Mouse (Mus musculus) ES-Bruce4 (cell line): ENCODE measurements at regions not wholly inside any gene's neighbourhood (a gene's known extent, or its start where the extent isn't known, plus 50 kb on each side); places are given as distances from the start of the nearest gene placed in this dataset.

ENCODE experiments used
- H3K27ac ChIP-seq: 2 replicates; pipeline ENCODE4 v1.5.1; 2012; ENCODE audit warnings: low read length, inconsistent platforms; ENCODE audit not compliant: insufficient read depth
- H3K27me3 ChIP-seq: 2 replicates; pipeline ENCODE4 v1.6.1; 2012; ENCODE audit warnings: mild to moderate bottlenecking, low read length, inconsistent platforms; ENCODE audit not compliant: control insufficient read depth, poor library complexity, insufficient read depth, severe bottlenecking
- H3K36me3 ChIP-seq: 2 replicates; pipeline ENCODE4 v1.6.1; 2012; ENCODE audit warnings: inconsistent platforms, mild to moderate bottlenecking, low read length, moderate library complexity; ENCODE audit not compliant: control insufficient read depth, poor library complexity, insufficient read depth, severe bottlenecking
- H3K4me1 ChIP-seq: one replicate; pipeline ENCODE4 v1.8.1; 2011; ENCODE audit warnings: low read length; ENCODE audit not compliant: control insufficient read depth, insufficient read depth
- H3K4me3 ChIP-seq: 2 replicates; pipeline ENCODE4 v1.5.1; 2011; ENCODE audit warnings: low read depth, mild to moderate bottlenecking, low read length
- H3K9ac ChIP-seq: 2 replicates; pipeline ENCODE4 v1.6.1; 2012; ENCODE audit warnings: low read depth, mild to moderate bottlenecking, inconsistent platforms; ENCODE audit not compliant: poor library complexity, severe bottlenecking
- H3K9me3 ChIP-seq: replicated peaks from 2 replicates; pipeline ENCODE4 v1.6.1; 2012; ENCODE audit warnings: mild to moderate bottlenecking, low read length, inconsistent platforms; ENCODE audit not compliant: control insufficient read depth, poor library complexity, insufficient read depth, severe bottlenecking
- CTCF ChIP-seq: IDR thresholded peaks from one replicate; pipeline ENCODE4 v1.8.1; 2011; ENCODE audit warnings: low read depth, low read length
- EP300 ChIP-seq: IDR thresholded peaks from 2 replicates; pipeline ENCODE4 v1.6.1; 2011; ENCODE audit warnings: low read depth, low read length; ENCODE audit not compliant: insufficient read depth
- POLR2A ChIP-seq: IDR thresholded peaks from one replicate; pipeline ENCODE4 v1.8.1; 2011; ENCODE audit warnings: low read length; ENCODE audit not compliant: insufficient read depth

- no peak overlapping the region for H3K9ac ChIP-seq
- no peak for TF ChIP-seq CTCF
- no peak for TF ChIP-seq POLR2A
- no peak for TF ChIP-seq EP300
- H3K4me3 ChIP-seq: no peak overlapping the region
- peaks cover 6% of the 10 kb centered on the region; the same call in 1 of the 2 replicates for H3K9me3 ChIP-seq
- H3K27me3 ChIP-seq: no peaks in the 10 kb centered on the region
- no peak overlapping the region for H3K27ac ChIP-seq
- no peaks in the 10 kb centered on the region for H3K36me3 ChIP-seq
- no peaks in the 10 kb centered on the region for H3K4me1 ChIP-seq
Observed at GRCm38 (mm10) chr12:107067346-107067745, 421.1 kb upstream of the 3110018I06Rik start.

- Histone ChIP-seq H3K36me3 (no peaks in the 10 kb centered on the region), H3K4me1 (no peaks in the 10 kb centered on the region), H3K9ac (no peak overlapping the region), H3K27me3 (no peaks in the 10 kb centered on the region), H3K9me3 (no peaks in the 10 kb centered on the region), H3K4me3 (no peak overlapping the region), H3K27ac (no peak overlapping the region)
- TF ChIP-seq POLR2A (no peak), EP300 (no peak), CTCF (no peak)
Observed at GRCm38 (mm10) chr12:107082541-107082940, 405.9 kb upstream of the 3110018I06Rik start.

- no peaks in the 10 kb centered on the region for H3K9me3 ChIP-seq
- TF ChIP-seq CTCF: no peak
- no peak overlapping the region for H3K27ac ChIP-seq
- no peak overlapping the region for H3K9ac ChIP-seq
- H3K27me3 ChIP-seq: no peaks in the 10 kb centered on the region
- no peaks in the 10 kb centered on the region for H3K4me1 ChIP-seq
- H3K36me3 ChIP-seq: no peaks in the 10 kb centered on the region
- H3K4me3 ChIP-seq: no peak overlapping the region
Observed at GRCm38 (mm10) chr12:107085058-107085905, 403.1 kb upstream of the 3110018I06Rik start.

GRCm38 (mm10) chr12:107085906-107086655 is 402.4 kb upstream of the 3110018I06Rik start:
- Histone ChIP-seq H3K9me3 (no peaks in the 10 kb centered on the region), H3K27ac (no peak overlapping the region), H3K36me3 (no peaks in the 10 kb centered on the region), H3K27me3 (no peaks in the 10 kb centered on the region), H3K9ac (no peak overlapping the region), H3K4me3 (no peak overlapping the region), H3K4me1 (no peaks in the 10 kb centered on the region)
- TF ChIP-seq POLR2A: no peak
- peak; percentile 56 for TF ChIP-seq CTCF

- TF ChIP-seq EP300 (no peak), POLR2A (no peak), CTCF (no peak)
- Histone ChIP-seq H3K9ac (no peak overlapping the region), H3K27me3 (no peaks in the 10 kb centered on the region)
Observed at GRCm38 (mm10) chr12:107092151-107092550, 396.3 kb upstream of the 3110018I06Rik start.

GRCm38 (mm10) chr12:107093326-107093725 is 395.1 kb upstream of the 3110018I06Rik start:
- Histone ChIP-seq H3K9me3 (no peaks in the 10 kb centered on the region), H3K4me1 (no peaks in the 10 kb centered on the region), H3K27ac (no peak overlapping the region), H3K9ac (no peak overlapping the region), H3K36me3 (no peaks in the 10 kb centered on the region), H3K4me3 (no peak overlapping the region), H3K27me3 (no peaks in the 10 kb centered on the region)
- TF ChIP-seq EP300: no peak
- TF ChIP-seq POLR2A: no peak
- TF ChIP-seq CTCF: no peak

More at GRCm38 (mm10) chr12:107092151-107092550, 396.3 kb upstream of the 3110018I06Rik start:
- H3K27ac ChIP-seq: no peak overlapping the region
- no peaks in the 10 kb centered on the region for H3K36me3 ChIP-seq
- H3K9me3 ChIP-seq: no peaks in the 10 kb centered on the region
- H3K4me1 ChIP-seq: no peaks in the 10 kb centered on the region
- H3K4me3 ChIP-seq: no peak overlapping the region
